Mouse (Mus musculus): ENCODE data around the gene Flywch1. TPM values are rescaled to one million over a fixed set of nuclear protein-coding genes. Genes with fewer than 3 reads are reported as not detected.

The Flywch1 gene
- 17.1 TPM for polyA plus RNA-seq (2017; shearing (Covaris generic))

GRCm38 (mm10) chr17:23771284-23772218 is at the start of gene Flywch1:
Gene Flywch1 (minus strand): TSS chr17:23771602.

GRCm38 (mm10) chr17:23790269-23791078 is 19.1 kb upstream of the Flywch1 start, which contains the start of gene Srrm2:
Gene Srrm2 (plus strand): TSS chr17:23790532.

DNA sequence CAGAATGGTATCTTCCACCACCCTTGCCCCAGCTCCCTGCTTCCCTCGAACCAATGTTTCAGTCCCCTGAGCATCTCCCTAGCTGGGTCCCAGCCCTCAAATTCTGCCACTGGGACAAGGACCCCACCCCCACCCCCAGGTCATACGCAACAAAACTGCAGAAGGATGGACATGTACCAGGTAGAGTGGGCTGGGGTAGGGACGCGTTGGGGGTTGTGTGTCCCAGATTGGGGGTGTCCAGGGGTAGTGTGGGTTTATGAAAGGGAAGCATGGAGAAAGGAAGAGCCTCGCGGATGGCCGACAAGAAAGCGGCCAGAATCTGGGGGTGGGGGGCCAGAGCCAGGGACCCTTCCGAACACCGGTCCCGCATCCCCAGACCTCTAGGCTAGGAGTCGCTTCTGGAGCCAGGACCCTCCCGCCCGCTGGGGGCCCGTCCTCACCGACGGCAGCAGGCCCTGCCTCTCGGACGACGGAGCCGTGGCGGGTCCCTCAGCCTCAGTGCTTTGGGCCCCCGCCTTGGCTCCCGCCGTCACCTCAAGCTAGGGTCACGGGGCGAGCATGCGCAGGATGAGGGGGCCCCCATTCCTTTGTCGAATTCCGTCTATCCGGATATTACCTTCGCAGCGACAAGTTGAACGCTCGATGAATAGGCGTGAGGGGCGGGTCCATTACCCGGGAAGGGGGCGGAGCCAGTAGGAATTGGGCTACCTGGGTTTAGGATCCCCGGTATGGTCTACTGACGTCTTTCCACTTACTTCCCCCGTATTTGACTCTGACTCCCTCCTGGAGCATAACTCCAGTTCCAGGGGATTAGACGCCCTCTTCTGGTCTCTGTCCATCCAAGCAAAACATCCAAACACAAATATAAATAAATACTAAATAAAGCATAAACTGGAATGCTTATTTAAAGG is 14.4 kb upstream of the Flywch1 start, which contains the start of gene Flywch2:
Flywch2 (minus strand) TSS at position 521 of the 911 bp plus-strand sequence.

DNA sequence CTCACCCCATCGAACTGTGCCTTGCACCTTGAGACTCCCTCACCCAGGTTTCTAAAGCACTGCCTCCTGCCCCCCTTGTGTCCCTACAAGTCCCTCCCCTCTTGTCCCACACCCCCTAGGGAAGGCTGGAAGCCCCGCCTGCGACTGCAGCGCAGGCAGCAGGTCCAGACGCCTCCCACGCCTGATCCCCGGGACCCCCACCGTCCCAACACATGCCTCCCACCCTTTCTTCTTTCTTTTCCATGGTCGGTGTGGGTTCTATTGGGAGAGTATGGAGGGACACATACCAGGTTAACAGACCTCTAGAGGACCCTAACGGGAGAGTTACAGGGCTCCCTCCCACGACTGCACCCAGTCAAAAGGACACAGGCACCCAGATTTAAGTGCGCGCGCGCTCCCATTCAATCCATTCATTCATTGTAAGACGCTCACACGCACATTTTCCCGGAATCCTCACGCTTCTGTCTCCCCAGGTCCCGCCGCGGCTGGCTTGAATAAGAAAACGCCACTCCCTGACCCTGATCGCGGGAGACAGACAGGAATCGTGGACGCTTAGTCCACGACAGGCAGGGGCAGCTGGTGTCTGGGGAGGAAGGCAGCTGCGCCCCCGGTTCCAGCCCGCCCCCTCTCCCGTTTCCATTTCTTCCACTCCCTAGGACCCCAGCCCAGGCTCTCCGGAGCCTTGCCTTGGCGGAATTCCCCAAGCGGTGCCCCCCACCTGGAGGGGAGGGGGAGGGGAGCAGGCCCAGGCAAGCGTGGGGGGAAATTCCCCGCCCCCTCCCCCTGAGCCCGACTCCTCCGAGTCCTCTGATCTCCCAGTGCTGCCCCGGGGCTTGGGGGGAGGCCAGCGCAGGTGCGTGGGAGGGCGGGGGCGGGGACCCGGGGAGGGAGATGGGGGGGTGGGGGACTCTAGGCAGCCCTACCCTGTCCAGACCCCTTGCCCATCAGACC is 25.8 kb downstream of the Flywch1 start, which contains the start of gene Kremen2:
Kremen2 (minus strand) TSS at position 533 of the 951 bp plus-strand sequence.

DNA sequence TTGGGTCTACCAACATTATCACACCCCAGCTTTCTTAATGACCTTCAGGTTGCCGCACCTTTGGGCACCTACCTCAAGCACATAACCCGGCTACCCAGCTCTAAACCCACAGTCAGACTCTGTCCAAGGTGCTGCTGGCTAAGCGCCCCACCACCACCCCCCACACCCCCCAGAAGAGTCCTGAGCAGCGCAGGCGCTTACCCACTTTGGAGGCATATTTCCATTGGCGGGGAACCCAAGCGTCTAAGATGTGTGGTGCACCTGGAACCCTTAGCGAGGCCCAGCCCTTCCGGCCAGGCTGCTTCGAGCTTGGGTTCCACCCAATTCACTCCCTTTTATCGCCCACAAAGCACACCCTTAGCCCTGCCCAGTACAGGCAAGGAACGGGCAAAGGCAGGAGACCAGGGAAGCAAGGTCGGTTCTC is 30.8 kb downstream of the Flywch1 start, which contains the start of gene Paqr4:
Paqr4 (minus strand) TSS at position 270 of the 424 bp plus-strand sequence.

GRCm38 (mm10) chr17:23725999-23726757 is 45.2 kb downstream of the Flywch1 start, which contains the start of gene Pkmyt1:
Gene Pkmyt1 (plus strand): TSS chr17:23726336.

GRCm38 (mm10) chr17:23722376-23723125 is 48.9 kb downstream of the Flywch1 start, which contains the start of gene 1520401A03Rik:
Gene 1520401A03Rik (minus strand): TSS chr17:23722783.

Other genes with a start within 250 kb of the Flywch1 start
- 12.3 TPM for gene Zfp213, start 207.4 kb downstream of the Flywch1 start, polyA plus RNA-seq (2017; shearing (Covaris generic))
- gene Zfp13, start 172.1 kb downstream of the Flywch1 start, polyA plus RNA-seq (2017; shearing (Covaris generic)) = not detected
- 4.7 TPM for gene Zscan10, start 170.7 kb downstream of the Flywch1 start, polyA plus RNA-seq (2017; shearing (Covaris generic))
- 0.40 TPM for gene Mmp25, start 126.3 kb downstream of the Flywch1 start, polyA plus RNA-seq (2017; shearing (Covaris generic))
- gene Bicdl2, start 111.1 kb downstream of the Flywch1 start, polyA plus RNA-seq (2017; shearing (Covaris generic)) = not detected
- gene Hcfc1r1, start 98.0 kb downstream of the Flywch1 start, polyA plus RNA-seq (2017; shearing (Covaris generic)) = 73.0 TPM
- 33.0 TPM for gene Thoc6, start 97.7 kb downstream of the Flywch1 start, polyA plus RNA-seq (2017; shearing (Covaris generic))
- 14.9 TPM for gene Tnfrsf12a, start 94.1 kb downstream of the Flywch1 start, polyA plus RNA-seq (2017; shearing (Covaris generic))
- gene Cldn6, start 92.4 kb downstream of the Flywch1 start, polyA plus RNA-seq (2017; shearing (Covaris generic)) = not detected
- not detected for gene Cldn9, start 87.6 kb downstream of the Flywch1 start, polyA plus RNA-seq (2017; shearing (Covaris generic))
- gene 1520401A03Rik, start 48.8 kb downstream of the Flywch1 start, polyA plus RNA-seq (2017; shearing (Covaris generic)) = not detected
- 15.2 TPM for gene Pkmyt1, start 45.3 kb downstream of the Flywch1 start, polyA plus RNA-seq (2017; shearing (Covaris generic))
- 4.5 TPM for gene Paqr4, start 30.7 kb downstream of the Flywch1 start, polyA plus RNA-seq (2017; shearing (Covaris generic))
- 5.8 TPM for gene Kremen2, start 25.8 kb downstream of the Flywch1 start, polyA plus RNA-seq (2017; shearing (Covaris generic))
- 5.2 TPM for gene Flywch2, start 14.5 kb upstream of the Flywch1 start, polyA plus RNA-seq (2017; shearing (Covaris generic))
- 338 TPM for gene Srrm2, start 18.9 kb upstream of the Flywch1 start, polyA plus RNA-seq (2017; shearing (Covaris generic))
- 746 TPM for gene Elob, start 57.5 kb upstream of the Flywch1 start, polyA plus RNA-seq (2017; shearing (Covaris generic))
- gene Prss33, start 64.5 kb upstream of the Flywch1 start, polyA plus RNA-seq (2017; shearing (Covaris generic)) = 1.2 TPM
- gene Prss32, start 72.3 kb upstream of the Flywch1 start, polyA plus RNA-seq (2017; shearing (Covaris generic)) = not detected
- gene Prss41, start 72.6 kb upstream of the Flywch1 start, polyA plus RNA-seq (2017; shearing (Covaris generic)) = 5.4 TPM
- gene Prss21, start 96.5 kb upstream of the Flywch1 start, polyA plus RNA-seq (2017; shearing (Covaris generic)) = not detected
- gene Dcpp1, start 109.3 kb upstream of the Flywch1 start, polyA plus RNA-seq (2017; shearing (Covaris generic)) = not detected
- gene Dcpp2, start 109.3 kb upstream of the Flywch1 start, polyA plus RNA-seq (2017; shearing (Covaris generic)) = not detected
- gene Dcpp3, start 145.9 kb upstream of the Flywch1 start, polyA plus RNA-seq (2017; shearing (Covaris generic)) = not detected
- not detected for gene Sbp, start 170.1 kb upstream of the Flywch1 start, polyA plus RNA-seq (2017; shearing (Covaris generic))
- gene Sbpl, start 183.7 kb upstream of the Flywch1 start, polyA plus RNA-seq (2017; shearing (Covaris generic)) = not detected
- gene Prss30, start 209.0 kb upstream of the Flywch1 start, polyA plus RNA-seq (2017; shearing (Covaris generic)) = 0.25 TPM
- not detected for gene Prss22, start 226.5 kb upstream of the Flywch1 start, polyA plus RNA-seq (2017; shearing (Covaris generic))

Measured in CD4-positive, CD25-positive, alpha-beta regulatory T cell, adult 9 weeks (primary cell).